Mouse (Mus musculus) regulatory T cell (primary cell): ENCODE results near the gene Trim39.
"Not testable (repeated sequence)": the region's sequence is repeated elsewhere in the genome, so short reads cannot be mapped to it uniquely, and the experiment has no call there.

Source experiments
- in situ Hi-C: fragments of 300-600 bp; cut with MboI, MseI; formaldehyde crosslinking; loops from one replicate; pipeline ENCODE4 v1.15.1; 2025; ENCODE audit warnings: high pct_unique_total_duplicates

The Trim39 gene

DNA sequence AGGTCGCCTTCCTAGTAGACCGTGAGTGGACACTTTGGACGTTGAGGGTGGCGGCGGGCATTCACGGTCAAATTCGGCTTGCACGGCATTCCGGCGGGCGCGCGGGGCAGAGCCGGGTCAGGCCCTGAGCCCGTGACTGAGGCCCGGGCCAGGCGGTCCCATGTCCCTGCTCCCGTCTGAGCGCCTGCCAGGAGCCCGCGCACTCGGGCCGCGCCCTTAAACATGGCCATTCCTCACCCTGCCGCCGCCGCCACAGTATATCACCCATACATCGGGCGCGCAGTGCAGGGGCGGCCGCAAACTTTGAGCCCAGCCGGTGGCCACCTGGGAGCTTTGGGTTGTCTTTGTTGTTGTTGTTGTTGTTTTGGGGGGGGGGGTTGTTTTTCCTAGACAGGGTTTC is 23.2 kb downstream of the Trim39 start:
- in situ Hi-C loops = no loop called here

DNA sequence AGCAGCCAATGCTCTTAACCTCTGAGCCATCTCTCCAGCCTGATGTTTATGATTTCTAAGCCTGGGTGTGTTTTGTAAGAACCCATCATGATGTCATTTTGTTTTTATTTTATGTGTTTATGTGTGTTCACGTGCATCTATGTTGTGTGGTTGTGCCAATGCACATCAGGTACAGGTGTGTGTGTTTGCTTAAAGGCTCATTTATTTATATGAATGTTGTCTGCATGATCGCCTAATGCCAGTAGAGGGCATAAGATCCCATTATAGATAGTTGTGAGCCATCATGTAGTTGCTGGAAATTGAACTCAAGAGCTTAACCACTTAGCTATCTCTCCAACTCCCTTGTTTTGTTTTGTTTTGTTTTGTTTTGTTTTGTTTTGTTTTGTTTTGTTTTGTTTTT is 26.3 kb downstream of the Trim39 start:
- in situ Hi-C loops = no loop called here

DNA sequence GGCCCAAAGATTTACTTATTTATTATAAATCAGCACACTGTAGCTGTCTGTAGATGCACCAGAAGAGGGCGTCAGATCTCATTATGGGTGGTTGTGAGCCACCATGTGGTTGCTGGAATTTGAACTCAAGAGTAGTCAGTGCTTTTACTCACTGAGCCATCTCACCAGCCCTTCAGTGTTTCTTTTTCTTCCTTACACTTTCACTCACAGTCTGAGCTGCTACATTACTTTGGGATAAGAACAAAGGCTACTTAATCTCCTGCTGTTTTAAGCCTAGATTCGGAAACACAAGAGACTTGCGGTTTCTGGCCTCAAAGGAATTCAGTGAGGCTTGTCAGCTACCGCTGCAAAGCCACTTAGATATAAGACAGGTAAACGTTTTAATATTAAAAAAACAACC is 28.0 kb downstream of the Trim39 start:
- in situ Hi-C loops = no loop called here

DNA sequence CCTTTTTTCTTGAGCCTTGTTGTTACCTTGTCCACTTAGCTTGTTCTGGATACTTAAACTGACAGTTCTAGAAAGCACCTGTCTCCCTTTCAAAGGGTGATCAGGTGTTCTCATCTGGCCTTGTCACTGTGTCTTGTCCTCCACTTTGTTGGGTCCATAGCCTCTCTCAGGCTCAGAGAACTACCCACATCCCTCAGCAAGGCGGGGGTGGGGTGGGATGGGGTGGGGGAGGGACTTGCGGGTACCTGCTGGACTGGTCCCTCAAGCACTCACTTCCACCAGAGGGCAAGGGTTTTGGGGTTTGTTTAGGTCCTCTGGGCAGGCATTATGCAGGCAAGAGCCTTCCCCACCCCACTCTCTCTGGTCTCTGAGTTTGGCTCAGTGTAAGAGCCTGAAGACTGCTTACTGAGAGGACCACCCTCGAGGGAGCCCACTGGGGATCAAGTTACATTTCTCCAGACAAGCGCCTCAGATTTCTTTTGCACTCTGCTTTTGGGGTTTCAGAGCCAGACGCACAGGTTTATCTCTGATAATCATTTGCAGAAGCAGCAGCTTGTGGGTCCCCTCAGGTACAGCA is 31.3 kb downstream of the Trim39 start:
- in situ Hi-C loops = no loop called here

DNA sequence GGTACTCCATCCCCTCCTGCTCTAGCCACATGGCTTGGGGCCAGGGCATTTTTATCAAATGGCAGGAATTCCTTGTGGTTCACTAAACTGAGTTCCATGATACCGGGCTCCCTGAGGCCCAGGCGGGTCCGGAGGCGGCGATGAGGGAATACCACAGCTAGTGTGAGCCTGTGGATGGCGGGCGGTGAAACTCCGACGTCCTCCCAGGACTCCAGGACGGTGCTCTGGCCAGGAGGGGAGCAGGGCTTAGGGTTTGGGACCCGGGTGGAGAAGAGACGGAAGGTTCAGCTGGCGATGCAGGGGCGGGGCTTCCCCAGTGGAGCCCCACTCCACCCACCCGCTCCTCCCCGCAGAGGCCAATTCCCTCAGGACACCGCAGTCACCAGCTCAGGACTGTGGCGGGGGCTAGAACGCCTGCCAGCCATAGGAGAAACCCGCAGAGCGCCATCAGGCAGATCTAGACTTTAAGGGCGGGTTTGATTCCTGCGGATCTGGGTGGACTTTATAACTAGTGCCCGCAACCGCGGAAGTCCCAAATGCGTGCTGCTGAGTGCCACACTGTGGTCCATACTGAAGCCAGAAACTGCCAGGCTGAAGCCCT is 34.6 kb downstream of the Trim39 start:
- in situ Hi-C loops = no loop called here

DNA sequence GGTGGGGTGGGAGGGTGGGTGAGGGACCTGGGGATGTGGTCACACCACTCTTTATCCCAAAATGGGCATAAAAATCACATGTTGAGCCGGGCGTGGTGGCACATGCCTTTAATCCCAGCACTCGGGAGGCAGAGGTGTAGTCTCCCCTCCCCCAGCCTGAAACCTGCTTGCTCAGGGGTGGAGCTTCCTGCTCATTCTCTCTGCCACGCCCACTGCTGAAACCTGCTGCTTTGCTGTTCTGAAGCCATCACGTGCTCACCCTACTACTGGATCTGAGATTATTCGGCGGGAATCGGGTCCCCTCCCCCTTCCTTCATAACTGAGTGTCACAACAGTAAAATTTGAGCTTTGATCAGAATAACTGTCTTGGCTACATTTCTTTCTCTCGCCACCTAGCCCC is 36.7 kb downstream of the Trim39 start:
- in situ Hi-C loops = not testable (repeated sequence)

DNA sequence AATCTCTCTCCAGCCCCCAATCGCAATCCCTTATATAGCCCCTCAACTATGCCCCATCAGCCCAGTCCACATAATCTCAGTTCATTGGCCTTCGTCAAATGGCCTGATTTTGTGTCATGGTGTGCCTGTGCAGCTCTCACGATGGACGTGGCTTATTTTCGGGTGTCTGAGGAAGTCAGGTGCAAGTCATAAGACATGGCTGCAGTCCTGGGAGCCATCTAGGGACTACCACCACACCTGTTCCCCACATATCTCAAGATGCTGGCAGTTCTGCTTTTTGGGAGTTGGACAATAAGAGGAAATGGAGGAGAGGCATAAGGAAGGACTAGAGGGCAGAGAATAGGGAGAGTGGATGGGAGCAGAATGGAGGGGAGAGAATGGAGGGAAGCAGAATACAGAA is 38.5 kb downstream of the Trim39 start:
- in situ Hi-C loops = no loop called here

DNA sequence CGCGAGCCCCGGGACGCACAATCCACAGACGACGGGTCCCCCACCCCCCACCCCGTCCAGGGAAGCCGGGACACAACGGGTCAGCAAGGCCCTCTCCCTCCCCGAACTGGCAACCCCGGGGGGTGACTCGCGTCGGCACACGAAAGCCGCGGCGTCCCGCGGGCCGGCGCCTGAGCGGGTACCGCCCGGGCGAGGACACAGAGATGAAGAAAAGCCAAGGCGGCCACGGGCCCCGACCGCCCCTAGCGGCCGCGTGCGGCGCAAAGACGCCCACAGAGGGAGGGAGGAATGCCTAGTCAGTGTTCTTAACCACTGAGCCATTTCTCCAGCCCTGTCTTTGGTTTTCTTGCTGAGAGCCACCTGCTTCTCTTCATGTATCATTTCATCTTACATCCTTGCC is 40.7 kb downstream of the Trim39 start:
- in situ Hi-C loops = no loop called here

DNA sequence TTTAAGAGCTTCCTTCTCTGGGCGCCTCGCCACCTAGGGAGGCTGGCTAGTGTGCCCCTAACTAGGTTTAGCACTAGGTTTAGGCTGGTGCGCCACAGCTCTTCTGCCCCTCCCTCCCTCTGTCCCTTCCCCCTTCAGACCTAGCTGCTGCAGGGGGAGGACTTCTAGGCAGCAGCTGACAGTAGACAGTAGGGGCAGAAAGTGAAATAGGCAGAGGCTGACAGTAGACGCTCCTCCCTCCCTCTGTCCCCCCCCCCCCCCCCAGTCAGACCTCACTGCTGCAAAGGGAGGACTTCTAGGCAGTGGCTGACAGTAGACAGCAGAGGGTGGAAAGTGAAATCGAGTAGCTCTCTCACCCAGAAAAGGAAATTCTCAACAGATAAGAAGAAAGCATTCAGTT is 43.0 kb downstream of the Trim39 start:
- in situ Hi-C loops = no loop called here

DNA sequence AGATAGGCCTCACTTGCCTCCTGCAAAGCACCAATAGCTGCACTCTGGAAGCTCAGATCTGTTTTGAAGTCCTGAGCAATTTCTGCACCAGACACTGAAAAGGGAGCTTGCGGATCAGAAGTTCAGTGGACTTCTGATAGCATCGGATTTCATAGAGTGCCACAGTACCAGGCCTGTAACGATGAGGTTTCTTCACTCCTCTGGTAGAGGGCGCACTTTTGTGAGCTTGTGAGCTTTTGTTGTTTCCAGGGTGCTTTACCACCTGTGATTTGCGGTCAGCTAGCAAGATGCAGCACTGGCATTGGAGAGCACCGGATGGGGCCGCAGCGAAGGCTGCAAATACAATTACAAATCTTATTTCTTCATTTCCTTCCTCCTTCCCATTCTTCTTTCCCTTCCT is 45.1 kb downstream of the Trim39 start:
- in situ Hi-C loops = no loop called here

DNA sequence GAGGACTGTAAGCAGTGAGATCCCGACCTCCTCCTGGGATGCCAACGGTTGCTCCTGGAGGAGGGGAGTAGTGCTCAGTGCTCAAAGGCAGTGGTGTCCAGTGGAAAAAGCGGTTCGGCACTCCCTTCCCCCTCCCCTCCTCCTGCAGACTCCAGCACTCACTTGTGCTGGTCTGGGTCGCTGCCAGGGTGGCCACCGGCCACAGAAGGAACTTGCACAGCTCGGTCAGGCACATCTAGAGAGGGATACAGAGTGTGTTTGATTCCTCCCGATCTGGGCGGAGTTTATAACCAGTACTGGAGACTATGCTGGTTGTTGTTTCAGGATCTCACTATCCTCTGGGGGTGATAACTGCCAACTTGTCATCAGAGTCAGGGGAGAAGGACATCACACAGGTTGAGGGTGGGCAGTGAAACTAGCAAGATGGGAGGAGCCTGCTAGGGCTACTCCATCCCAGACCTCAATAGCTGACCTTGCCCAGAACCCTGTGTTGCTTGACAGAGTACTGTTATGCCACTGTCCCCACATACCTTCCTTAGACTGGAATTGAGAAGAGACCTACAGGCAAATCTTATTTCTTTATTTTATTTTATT is 46.7 kb downstream of the Trim39 start:
- in situ Hi-C loops = no loop called here

DNA sequence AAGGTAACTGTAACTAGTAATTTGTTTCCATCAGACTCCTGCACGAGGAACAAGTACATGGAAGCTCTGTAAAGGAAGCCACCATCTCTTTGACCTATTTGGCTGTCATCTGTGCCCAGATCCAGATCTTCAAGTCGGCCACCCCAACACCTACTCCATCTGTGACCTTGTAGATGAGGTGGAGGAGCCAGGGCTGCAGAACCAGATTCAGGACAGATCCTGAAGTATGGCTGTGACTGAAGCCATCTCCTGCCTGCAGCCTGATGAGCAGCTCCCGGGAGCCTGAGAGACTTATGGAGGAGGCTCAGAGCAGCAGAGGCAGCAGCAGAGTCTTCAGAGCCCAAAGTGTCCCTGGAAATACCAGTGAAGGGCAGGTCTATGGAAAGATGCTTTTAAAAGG is 47.6 kb downstream of the Trim39 start:
- in situ Hi-C loops = no loop called here

DNA sequence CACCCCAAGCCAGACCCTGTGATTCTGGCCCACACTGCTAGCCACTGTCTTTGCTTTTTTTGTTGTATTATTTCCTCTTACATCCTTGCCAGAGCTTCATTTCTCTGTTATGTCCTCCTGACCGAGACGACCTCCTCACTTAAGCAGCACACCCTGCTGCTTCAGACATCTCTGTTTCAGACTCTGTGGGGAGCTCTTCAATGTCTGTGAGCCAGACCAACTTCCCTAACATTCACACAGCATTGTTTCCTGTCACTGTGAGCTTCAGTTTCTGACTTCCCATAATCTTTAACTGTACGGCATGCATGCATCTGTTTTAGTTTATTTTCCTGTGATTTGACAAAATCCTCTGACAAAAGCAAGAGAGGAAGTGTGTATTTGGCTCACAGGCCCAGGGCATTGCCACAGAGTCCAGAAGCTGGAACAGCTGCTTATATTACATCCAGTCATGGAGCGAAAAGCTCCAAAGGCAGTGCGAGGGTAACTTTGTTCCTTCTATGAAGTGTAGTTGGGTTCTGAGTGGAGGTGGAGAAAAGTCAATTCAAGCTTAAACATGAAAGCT is 53.4 kb downstream of the Trim39 start:
- in situ Hi-C loops = no loop called here

DNA sequence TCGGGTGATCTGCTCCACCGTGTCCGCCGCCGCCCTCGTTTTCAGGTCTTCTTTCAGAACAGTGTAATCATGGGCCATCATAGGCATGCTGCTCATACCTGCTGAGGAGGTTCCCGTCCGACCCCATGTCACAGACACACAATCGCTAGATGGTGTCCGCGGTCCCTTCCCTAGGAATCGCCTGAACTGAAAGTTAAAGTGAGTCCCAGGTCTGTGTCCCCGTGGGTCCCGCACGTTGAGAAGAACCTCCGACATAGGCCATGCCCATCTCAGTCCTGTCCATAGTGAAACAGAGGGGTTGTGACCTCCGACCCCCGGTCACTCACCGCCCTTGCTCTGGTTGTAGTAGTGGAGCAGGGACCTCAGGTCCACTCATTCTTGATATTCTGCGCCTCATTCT is 56.5 kb downstream of the Trim39 start:
- in situ Hi-C loops = no loop called here
